Mouse (Mus musculus) inflammation-experienced regulatory T-cells, adult 6 months (primary cell): ENCODE data around the gene Blm. TPM values are rescaled to one million over a fixed set of nuclear protein-coding genes. Genes with fewer than 3 reads are reported as not detected.

Experiments
- ATAC-seq: one replicate; pipeline ENCODE4 v1.8.0; 2017
- polyA plus RNA-seq, 3 experiments: library from polyadenylated mRNA; unstranded; fragments of 100-300 nt; shearing (Covaris generic); gene quantifications; one replicate each; pipeline ENCODE4 v1.2.1; 2017

The Blm gene
- polyA plus RNA-seq, 3 experiments from 2014 or later: 6.5 to 10.1 (median 9.6) TPM

DNA sequence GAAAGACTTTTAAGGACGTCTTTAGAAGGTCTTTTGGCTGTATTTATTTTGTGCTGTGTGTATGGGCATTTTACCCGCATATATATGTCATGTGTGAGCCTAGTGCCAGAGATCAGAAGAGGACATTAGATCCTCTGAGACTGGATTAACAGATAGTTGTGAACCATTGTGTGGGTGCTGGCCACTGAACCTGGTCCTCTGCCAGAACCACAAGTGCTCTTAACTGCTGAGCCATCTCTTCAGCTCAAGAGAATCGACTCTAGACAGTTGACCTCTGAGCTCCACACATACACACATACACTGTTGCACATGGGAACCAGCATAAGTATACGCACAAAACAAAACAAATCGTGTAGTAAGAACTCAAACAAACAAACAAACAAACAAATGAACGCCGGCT lies 98.3 kb downstream of the Blm start:
- ATAC-seq: no peak

DNA sequence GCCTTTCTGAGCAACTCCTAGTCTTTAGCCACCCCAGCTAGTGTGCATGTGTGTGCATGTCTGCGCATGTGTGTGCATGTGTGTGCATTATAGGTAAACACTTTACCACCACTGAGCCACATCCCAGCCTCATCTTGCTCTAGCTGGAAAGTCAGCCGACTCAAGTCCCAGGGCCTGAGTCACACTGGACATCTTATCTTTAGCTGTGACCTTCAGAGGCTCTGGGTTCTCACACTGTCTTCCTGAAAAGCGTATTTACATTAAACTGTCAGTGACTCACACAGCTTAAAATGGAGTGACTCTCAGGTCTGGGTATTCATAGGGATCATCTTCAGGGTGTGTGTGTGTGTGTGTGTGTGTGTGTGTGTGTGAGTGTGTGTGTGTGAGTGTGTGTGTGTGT lies 99.3 kb downstream of the Blm start:
- no peak for ATAC-seq

DNA sequence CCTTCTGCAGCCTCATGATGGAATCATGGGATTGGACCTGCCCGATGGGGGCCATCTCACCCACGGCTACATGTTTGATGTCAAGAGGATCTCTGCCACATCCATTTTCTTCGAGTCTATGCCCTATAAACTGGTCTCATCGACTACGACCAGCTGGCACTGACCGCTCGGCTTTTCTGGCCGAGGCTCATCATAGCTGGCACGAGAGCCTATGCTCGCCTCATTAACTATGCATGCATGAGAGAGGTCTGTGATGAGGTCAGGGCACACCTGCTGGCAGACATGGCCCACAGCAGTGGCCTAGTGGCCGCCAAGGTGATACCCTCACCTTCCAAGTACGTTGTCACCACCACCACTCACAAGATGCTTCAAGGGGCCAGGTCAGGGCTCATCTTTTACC lies 105.3 kb downstream of the Blm start:
- no peak for ATAC-seq

DNA sequence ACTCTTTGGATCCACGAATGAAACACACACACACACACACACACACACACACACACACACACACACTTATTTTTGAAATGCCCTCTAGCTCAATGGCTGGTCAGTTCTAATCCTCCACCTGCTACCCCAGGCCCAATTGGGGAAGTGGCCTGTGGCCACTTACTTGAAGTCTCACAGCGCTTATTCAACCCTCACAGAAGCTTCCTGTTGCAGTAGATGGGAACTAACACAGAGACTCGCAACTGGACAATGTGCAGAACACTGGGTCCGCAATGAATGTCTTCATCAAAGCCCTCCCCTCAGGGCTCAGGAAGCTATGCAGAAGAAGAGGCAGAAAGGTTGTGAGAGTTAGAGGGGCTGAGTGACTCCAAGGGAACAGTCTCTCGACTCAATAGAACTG lies 107.2 kb downstream of the Blm start:
- no peak for ATAC-seq

DNA sequence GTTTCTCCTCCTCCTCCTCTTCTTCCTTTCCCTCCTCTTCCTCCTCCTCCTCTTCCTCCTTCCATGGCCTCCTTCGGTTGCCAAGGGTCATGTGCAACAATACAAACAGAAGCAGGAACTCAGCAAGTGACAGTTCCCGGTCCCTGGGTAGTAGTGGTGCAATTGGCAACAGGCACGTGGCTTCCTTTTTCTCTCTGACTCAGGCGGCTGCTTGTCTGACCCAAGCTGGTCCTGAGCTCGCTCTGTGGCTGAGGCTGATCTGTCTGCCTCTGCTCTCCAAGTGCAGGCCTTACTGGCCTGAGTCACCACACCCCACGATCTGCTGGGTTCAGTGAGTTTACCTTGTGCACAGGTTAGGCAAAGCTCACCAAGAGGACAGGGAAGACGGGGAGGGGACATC lies 108.6 kb downstream of the Blm start:
- ATAC-seq: no peak

DNA sequence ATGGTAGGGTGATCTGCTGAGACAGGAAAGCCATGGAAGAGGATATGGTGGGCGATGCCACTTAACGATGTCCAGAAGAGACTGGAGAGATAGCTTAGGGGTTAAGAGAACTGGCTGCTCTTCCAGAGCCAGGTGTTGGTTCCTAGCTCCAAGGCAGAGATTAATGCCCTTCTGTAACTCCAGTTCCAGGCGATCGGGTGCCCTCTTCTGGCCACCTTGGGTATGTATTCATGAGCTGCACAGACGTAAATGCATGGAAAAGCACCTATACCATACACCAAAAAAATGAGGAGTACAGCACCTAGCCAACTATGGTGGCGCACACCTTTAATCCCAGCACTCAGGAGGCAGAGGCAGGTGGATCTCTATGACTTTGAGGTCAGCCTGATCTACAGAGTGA lies 110.2 kb downstream of the Blm start:
- no peak for ATAC-seq

DNA sequence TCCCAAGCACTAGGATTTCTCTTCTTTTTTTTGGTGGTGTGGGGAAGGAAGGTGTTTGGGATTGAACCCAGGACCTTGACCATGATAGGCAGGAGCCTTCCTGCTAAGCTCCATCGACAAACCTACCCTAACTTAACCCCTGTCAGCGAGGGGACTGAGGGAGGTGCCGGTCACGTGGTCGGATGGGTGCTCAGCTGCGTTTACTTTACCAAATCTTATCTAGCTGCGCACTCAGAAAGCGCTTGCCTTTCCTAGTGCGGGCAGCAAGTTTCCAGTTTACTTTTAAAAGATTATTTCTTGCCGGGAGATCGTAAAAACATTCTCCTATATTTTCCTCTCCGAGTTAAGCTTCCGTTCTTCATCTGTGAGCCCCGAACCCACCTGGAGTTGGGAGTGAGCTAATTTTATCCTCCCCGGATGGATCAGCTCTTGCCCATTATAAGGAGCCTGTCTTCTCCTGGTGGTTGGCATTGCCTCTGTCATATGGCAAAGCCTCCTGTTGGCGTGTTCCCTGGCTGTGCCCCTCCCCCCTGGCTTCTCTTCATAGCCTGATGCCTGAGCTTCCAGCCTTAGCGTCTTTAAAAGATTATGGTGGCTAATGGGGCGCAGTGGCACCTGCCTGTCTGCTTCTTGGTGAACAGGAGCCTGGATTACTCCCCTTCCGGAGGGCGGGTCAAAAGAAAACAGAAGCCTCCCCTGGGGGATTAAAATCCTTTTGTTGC lies 112.0 kb downstream of the Blm start:
- ATAC-seq: peak; percentile 43

DNA sequence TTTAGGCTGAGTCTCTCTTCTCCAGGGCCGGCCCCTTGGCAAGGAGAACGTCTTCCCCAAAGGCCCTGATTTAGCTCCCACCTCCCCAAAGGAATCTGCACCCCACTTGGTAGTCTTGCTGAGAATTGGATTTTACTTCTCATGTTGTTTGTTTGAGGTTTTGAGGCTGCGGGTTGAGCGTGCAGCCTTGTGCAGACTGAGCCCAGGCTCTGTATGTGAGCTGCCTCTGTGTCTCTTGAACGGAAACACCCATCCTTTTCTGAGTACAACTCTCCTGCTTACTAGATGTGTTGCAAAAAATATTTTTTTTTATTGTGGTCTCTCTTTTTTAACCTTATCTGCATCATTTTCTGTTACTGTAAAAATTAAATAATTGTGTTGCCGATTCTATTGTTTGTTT lies 113.3 kb downstream of the Blm start:
- ATAC-seq: no peak

DNA sequence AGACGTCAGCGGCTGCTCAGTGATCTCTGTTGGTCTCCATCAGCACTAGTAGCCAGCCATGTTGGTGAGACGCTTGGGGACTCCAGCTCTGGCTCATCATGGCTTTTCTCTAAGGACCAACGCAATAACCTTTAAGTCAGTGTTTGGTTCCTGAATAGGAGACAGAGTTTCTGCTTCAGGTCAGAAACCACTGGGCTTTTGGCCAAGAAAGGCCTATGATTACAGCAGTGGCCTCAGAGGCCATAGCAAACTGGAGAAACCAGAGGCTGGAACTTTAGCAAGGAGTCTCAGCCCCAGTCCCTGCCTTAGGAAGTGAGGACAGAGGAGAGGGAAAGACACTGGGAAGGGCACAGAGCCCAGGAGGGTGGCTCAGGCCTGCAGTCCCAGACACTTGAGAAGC lies 114.3 kb downstream of the Blm start:
- ATAC-seq: no peak

DNA sequence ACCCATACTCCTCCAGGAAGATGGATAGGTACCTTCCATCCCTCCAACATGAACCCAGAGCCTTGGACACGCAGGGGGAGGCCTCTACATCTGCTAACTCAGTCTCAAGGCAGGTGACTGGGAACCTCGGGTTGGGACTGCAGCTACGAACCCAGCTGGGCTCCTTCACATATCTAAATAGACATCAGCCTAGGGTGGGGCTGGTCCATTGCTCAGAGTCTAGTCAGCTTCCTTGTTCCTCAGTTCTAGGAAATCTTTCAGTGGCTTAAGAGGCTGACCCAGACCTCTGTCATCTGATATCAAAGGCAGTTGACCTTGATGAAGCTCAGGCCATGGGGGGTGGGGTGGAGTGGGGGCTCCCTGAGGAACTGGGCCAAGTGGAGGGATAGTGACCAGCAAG lies 115.6 kb downstream of the Blm start:
- no peak for ATAC-seq

DNA sequence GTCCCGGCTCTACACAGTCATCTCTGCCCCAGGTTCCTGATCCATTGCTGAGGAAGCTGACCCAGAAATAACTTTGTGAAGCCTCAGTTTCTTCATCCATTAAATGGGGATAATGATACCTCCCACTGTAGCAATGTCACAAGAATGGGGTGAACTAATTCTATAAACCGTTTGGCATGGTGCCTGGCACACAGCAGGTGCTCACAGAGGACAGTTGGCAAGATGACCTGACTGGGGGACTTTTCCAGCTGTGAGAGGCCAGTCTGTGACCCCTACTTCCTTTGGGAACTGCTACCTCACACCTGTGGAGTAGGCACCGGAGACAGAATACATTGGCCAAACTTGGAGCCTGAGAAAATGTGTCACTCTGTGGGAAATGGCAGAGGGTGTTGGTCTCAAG lies 116.9 kb downstream of the Blm start:
- ATAC-seq: no peak

DNA sequence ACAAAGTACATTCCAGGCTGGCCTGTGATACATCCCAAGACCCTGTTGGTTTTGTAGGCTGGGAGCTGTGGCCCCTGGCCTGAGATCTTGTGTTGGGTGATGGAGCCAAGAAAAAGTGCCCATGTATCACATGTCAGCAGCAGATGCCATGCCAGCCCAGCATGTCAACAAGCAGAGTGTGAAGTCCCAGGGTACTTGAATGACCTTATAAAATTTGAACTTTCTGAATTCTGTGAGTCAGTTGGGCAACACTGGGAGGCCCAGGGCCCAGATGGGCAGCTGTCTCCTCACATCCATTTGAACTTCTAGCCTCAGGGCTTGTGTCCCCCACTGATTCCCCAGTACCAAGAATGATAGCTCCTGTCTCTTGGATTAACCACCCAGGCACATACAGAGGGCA lies 117.3 kb downstream of the Blm start:
- ATAC-seq: no peak

DNA sequence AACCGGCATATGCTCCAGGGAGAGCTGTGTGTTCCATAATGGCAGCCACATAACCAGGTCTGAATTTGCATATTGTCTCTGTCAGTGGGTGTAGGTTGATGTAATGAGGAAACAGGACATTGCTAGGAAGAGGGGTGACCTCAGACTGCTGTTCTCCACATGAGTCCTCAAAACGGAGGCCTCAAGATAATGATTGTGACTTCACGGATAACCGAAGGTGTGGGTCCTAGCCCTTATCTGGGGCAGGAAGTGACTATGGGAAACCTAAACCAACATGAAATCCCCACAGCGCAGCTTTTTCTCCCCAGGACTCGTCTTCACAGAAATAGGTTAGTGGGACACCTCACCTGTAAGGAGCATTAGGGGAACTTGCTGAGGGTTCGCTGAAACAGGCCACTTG lies 118.0 kb downstream of the Blm start:
- ATAC-seq: peak; percentile 82

DNA sequence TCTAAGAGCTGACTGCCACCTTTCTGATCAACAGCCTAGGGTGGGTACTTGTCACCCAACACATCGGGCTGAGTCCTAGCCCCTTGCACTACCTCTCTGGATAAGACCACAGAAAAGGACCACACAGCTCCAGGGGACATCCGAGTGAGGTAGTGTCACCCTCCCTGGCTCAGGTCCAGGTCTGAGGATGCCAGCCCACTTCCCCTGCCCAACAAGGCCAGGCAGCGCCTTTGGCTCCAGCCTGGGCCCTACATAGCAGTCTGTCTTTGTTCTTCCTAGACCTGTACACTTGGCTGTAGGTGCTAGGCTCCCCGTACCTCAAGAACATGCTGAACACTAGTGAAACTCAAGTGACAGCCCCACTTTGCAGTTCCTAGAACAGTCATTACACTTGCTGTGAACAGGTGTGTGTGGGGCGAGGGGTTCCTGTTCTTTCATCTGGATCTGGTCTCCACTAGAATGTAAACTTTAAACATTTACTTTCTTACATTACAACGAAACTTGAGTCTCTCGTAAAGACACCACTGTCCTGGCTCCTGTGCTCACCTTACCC lies 120.5 kb downstream of the Blm start:
- no peak for ATAC-seq

DNA sequence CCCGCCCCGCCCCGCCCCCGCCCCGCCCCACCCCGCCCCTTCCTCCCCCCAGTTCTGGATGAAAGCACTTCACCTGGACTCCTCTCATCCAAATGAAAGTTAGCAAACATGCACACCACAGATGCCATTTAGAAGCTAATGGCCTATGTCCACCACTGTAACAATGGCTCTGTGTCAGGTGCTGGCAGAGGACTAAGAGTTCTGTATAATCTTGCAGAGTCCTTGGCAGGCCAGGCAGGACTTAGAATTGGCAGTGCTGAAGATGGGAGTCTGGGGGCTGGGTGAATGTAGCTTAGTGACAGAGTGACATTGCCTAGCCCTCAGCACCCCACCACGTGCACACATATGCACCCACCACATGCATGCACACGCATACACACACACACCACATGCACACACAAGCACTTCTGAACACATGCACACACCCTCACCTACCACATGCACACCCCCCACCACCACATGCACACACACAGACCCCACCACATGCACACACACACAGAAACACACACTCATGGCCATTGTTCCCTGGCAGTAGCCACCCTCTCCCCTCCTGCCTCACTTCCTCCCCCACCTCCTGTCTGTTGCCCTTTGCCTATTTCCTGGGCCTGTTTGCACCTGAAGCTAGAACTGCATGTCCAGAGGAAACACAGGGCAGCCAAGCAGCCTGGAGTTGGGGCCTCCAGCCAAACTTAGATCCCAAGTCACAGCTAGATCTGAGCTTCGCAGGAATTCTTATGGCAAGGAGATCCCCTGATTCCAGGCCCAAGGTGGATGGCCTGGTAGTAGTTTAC lies 121.2 kb downstream of the Blm start:
- ATAC-seq: no peak

DNA sequence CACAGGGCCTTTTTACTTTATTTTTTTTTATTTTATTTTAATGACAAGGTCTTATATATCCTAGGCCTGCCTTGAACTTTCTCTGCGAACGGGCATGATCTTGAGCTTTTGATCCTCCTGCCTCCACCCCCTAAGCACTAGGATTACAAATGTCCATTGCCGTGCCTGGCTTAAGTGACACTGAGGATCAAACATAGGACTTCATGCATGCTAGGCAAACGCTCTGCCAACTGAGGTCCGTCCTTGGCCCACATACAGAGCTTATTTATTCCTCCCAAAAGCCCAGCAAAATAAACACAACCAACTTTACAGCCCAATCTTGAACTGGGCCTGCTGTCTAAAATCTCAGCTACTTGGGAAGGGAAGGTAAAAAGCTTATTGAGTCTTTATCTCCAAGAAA lies 122.1 kb downstream of the Blm start:
- ATAC-seq: no peak

DNA sequence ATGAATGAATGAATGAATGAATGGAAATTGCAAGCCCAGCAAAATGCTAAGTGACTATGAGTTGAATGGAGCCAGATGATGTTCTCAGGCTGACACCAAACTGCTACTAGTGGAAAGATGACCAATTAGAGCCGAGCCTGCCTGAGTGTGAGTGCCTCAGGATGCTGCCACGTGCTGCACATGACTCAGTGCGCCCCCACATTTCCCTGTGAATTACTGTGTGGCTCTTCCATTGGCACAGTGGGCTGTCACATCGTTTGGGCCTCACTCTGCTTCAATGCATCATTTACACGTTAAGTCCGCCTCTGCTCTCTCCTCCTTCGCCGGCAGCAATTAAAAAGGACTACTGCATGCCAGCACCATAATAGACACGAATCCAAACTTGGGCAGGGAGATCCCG lies 122.6 kb downstream of the Blm start:
- no peak for ATAC-seq

DNA sequence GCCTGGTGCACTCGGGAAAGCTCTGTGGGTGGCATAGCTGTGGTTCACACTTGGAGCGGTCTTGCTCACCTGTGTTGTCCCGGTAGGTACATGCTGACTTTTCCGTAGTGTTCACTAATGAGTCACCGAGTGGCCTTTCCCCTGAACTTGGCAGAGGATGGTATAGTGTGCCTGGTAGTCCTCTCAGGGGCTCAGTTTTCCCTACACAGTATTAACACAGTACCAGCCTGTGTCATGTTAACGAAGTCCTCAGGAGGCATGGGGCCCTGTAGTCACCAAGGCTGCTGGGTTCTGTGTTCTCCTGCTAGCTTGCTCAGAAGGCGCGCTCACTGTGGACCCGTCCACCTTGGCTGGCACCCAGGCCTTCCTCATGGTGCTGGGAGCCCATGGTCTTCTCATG lies 124.5 kb downstream of the Blm start:
- ATAC-seq: no peak

DNA sequence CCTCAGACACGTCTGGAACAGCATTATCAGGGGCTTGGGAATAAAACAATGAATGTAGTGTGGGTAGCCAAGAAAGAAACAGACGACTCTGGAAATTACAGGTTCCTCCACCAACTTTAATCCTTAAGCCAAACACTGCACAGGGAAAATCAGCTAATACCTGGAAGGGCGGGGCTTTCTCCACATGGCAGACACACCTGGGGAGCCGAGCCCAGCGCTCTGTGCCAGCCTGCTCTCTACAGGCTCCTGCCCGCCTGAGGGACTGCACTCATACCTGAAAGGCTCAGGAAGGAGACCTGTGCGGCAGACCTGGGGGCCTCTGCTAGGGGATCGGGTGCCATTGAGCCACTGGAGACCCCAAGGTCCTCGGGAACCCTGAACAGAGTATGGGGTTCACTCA lies 127.2 kb downstream of the Blm start:
- ATAC-seq: no peak

DNA sequence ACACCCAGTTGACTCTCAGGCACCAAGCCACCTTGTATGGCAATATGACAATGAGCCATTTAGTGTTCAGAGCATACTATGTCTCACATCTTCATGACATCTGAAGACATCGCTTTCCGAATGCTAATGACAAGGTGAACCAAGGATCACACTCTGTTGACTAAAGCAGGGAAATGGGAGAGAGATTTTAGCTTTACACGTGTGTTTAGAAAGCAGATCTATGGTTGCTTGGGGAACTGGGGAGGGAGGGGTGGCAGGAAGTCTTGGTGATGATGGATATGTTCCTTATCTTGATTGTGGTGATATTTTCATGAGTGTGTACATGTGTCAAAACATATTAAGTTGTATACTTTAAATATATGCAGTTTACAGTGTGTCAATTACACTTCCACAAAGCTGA lies 128.7 kb downstream of the Blm start:
- no peak for ATAC-seq

DNA sequence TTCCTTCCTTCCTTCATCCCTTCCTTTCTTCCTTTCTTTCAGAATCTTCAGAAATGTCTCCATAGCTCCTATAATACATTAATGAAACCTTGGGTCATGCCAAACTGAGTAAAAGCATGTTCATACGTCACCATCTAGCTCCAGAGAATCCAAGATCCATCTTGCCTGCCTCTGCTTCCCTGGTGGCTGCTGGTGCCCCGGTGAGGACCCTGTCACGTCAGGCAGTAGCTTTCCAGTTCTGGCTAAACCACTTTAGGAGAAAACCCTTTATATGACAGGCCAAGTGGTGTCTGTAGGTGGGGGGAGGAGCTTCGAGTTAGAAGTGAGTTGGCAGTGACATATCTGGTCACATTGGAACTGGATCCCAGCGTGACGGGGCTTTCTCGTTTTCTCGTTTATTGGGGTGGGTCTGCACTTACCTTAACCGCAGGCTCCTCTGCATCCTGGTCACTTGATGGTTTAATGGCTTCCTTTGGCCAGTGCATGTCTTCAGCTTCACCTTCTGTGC lies 129.7 kb downstream of the Blm start, which contains the start of gene Furin:
Furin (minus strand) TSS at position 249 of the 508 bp plus-strand sequence.
- ATAC-seq: no peak
